ENCODE assay signal across 8 mouse cellular contexts in genomic region chr6:10970587-10971138, GRCm38 (mm10).
DNase-seq lines count a peak whose midpoint lies in the region; ATAC-seq and TF ChIP-seq lines count a peak whose summit lies in the region.

No protein-coding gene starts in this region.

- 0 out of 2 replicates have a peak overlapping the region, but pooled peaks have one; percentile 23 for H3K9ac ChIP-seq in forebrain, postnatal 0 days
- H3K9ac ChIP-seq in midbrain, embryonic 16.5 days (ENCODE audit: low read depth, low read length) = peak overlapping the region; percentile 3; the same call in 1 of the 2 replicates
- H3K9ac ChIP-seq in heart, embryonic 12.5 days = no peak overlapping the region

- no peak overlapping the region for H3K27ac ChIP-seq in cerebellum, adult 2 months (ENCODE audit: insufficient read depth, low read length)
- H3K27ac ChIP-seq in forebrain, postnatal 0 days (ENCODE audit: low read depth, low read length) = peak overlapping the region; percentile 69
- H3K27ac ChIP-seq in midbrain, embryonic 16.5 days (ENCODE audit: low read length) = peak overlapping the region; percentile 82
- H3K27ac ChIP-seq in heart, embryonic 12.5 days (ENCODE audit: poor library complexity, severe bottlenecking) = no peak overlapping the region

- ATAC-seq in forebrain, postnatal 0 days = peak; percentile 83
- peak; percentile 93 for ATAC-seq in midbrain, embryonic 16.5 days
- ATAC-seq in heart, embryonic 12.5 days (ENCODE audit: insufficient number of reproducible peaks, low FRiP score) = no peak

- H3K4me1 ChIP-seq in cerebellum, adult 2 months (ENCODE audit: control insufficient read depth, insufficient read depth, low read length) = no peaks in the 10 kb centered on the region
- 0 out of 2 replicates have a peak, but pooled peaks cover 5% of the 10 kb centered on the region for H3K4me1 ChIP-seq in forebrain, postnatal 0 days (ENCODE audit: insufficient read depth)
- H3K4me1 ChIP-seq in midbrain, embryonic 16.5 days (ENCODE audit: control insufficient read depth, insufficient read depth, low read length) = peaks cover 16% of the 10 kb centered on the region
- no peaks in the 10 kb centered on the region for H3K4me1 ChIP-seq in heart, embryonic 12.5 days (replicated peaks)

- no peaks in the 10 kb centered on the region for H3K27me3 ChIP-seq in cerebellum, adult 2 months (ENCODE audit: control insufficient read depth, insufficient read depth, low read length)
- H3K27me3 ChIP-seq in forebrain, postnatal 0 days (ENCODE audit: insufficient read depth, low read length) = no peaks in the 10 kb centered on the region
- no peaks in the 10 kb centered on the region for H3K27me3 ChIP-seq in midbrain, embryonic 16.5 days (ENCODE audit: control insufficient read depth, insufficient read depth, low read depth, low read length)
- H3K27me3 ChIP-seq in heart, embryonic 12.5 days (replicated peaks) = no peaks in the 10 kb centered on the region

- no peaks in the 10 kb centered on the region for H3K9me3 ChIP-seq in forebrain, postnatal 0 days (ENCODE audit: low read length)
- H3K9me3 ChIP-seq in midbrain, embryonic 16.5 days (replicated peaks; ENCODE audit: control insufficient read depth, low read length, poor library complexity, severe bottlenecking) = no peaks in the 10 kb centered on the region
- no peaks in the 10 kb centered on the region for H3K9me3 ChIP-seq in heart, embryonic 12.5 days (replicated peaks)

- no peaks in the 10 kb centered on the region for H3K36me3 ChIP-seq in forebrain, postnatal 0 days (ENCODE audit: insufficient read depth)
- H3K36me3 ChIP-seq in midbrain, embryonic 16.5 days (ENCODE audit: control insufficient read depth, insufficient read depth, low read length) = no peaks in the 10 kb centered on the region
- no peaks in the 10 kb centered on the region for H3K36me3 ChIP-seq in heart, embryonic 12.5 days

- TF ChIP-seq CTCF in cerebellum, adult 2 months (IDR thresholded peaks at IDR 0.05; ENCODE audit: borderline replicate concordance, insufficient read depth, low read depth, low read length) = no peak
- TF ChIP-seq CTCF in forebrain, postnatal 0 days (IDR thresholded peaks at IDR 0.05; ENCODE audit: low read depth) = no peak

- no peak overlapping the region for H3K4me3 ChIP-seq in cerebellum, adult 2 months (replicated peaks; ENCODE audit: insufficient read depth, low read depth, low read length)
- no peak overlapping the region for H3K4me3 ChIP-seq in forebrain, postnatal 0 days (ENCODE audit: low read depth, low read length)
- no peak overlapping the region for H3K4me3 ChIP-seq in midbrain, embryonic 16.5 days (ENCODE audit: low read depth, low read length)
- H3K4me3 ChIP-seq in heart, embryonic 12.5 days = no peak overlapping the region

- 13% methylated on average over 11 of the region's 11 CpGs for WGBS in cerebellum, adult 2 months
- WGBS in forebrain, postnatal 0 days = 5% methylated on average over 11 of the region's 11 CpGs
- WGBS in midbrain, embryonic 16.5 days = 3% methylated on average over 11 of the region's 11 CpGs
- WGBS in heart, embryonic 12.5 days = 42% methylated on average over 11 of the region's 11 CpGs

- peak overlapping the region; percentile 19; the same call in 1 of the 2 replicates for H3K4me2 ChIP-seq in forebrain, postnatal 0 days (ENCODE audit: low read depth)
- peak overlapping the region; percentile 42 for H3K4me2 ChIP-seq in midbrain, embryonic 16.5 days (ENCODE audit: low read length)
- no peak overlapping the region for H3K4me2 ChIP-seq in heart, embryonic 12.5 days

- peak; percentile 50 for DNase-seq in R1 (ENCODE audit: low read depth, low spot score)
- peak; percentile 11 to 38 for DNase-seq in cerebellum, adult 2 months
- peak; percentile 61 for DNase-seq in forebrain, postnatal 0 days
- peak; percentile 29 for DNase-seq in layer of hippocampus, adult 8-10 months (ENCODE audit: low spot score in 2 of 2)
- DNase-seq in spleen, adult 12 weeks (ENCODE audit: low spot score) = no peak
- no peak for DNase-seq in natural killer cell, adult 2 months (ENCODE audit: low spot score in 2 of 2)

- TF ChIP-seq POLR2A in cerebellum, adult 2 months (IDR thresholded peaks at IDR 0.05; ENCODE audit: borderline replicate concordance, insufficient read depth, low read length) = no peak

Comparison
In these comparisons a context has a peak if more than half of its experiments do, and no peak if none do; other contexts are left out.
1. DNase-seq: peak in R1 (single experiment), cerebellum, adult 2 months (2 of 2), forebrain, postnatal 0 days (single experiment) and layer of hippocampus, adult 8-10 months (2 of 2); none in spleen, adult 12 weeks (single experiment) and natural killer cell, adult 2 months (0 of 2).
2. H3K27ac ChIP-seq: peak in forebrain, postnatal 0 days (single experiment) and midbrain, embryonic 16.5 days (single experiment); none in cerebellum, adult 2 months (single experiment) and heart, embryonic 12.5 days (single experiment).